Mouse (Mus musculus): Measurements from ENCODE around the gene Ift122. TPM values are rescaled to one million over a fixed set of nuclear protein-coding genes. Genes with fewer than 3 reads are reported as not detected.

The Ift122 gene
- polyA plus RNA-seq, 1 experiment from 2014 or later = 23.9 TPM

DNA sequence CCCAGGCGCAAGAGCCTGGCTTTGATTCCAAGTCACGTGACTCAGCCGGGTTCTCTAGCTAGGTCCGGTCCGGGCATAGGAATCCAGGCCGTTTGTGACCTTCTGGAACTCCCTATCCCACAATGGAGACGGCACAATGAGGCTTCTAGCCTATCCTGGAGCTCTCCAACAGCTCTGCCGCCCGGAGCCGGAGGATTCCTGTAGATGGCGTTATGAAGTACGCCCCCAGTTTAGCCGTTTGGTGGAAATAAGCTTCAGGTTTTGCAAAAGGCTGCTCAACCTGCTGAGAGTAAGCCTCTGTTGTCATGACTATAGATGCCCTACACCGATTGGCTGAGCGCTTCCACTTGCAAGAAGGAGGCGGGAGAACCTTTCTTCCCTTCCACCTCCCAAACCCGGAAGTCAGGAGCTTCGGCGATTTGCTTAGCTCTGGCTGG, 15.1 kb upstream of the Ift122 start, which contains the start of gene Efcab12:
Gene Efcab12, minus strand, starts transcription at position 252 of the 437 bp plus-strand sequence.
- WGBS = 3% methylated on average over 19 of the region's 19 CpGs
- Histone ChIP-seq H3K4me1 (ENCODE audit: control insufficient read depth, insufficient read depth, low read length) (no peaks in the 10 kb centered on the region; the same call in 1 of the 2 replicates), H3K36me3 (ENCODE audit: control insufficient read depth, insufficient read depth, low read length) (peaks cover 17% of the 10 kb centered on the region), H3K9me3 (ENCODE audit: control insufficient read depth, low read depth, low read length) (no peaks in the 10 kb centered on the region), H3K27ac (ENCODE audit: low read length) (peak within 1 kb of the TSS; percentile 33; the same call in 1 of the 2 replicates), H3K4me2 (replicated peaks; ENCODE audit: low read depth, low read length) (peak within 1 kb of the TSS; percentile 69), H3K27me3 (ENCODE audit: control insufficient read depth, insufficient read depth, low read length) (no peaks in the 10 kb centered on the region), H3K9ac (replicated peaks; ENCODE audit: low read depth, low read length) (peak within 1 kb of the TSS; percentile 14; the same call in 1 of the 2 replicates), H3K4me3 (ENCODE audit: low read depth, low read length) (peak within 1 kb of the TSS; percentile 31)
- peak; percentile 93 for ATAC-seq (ENCODE audit: insufficient number of reproducible peaks, insufficient read depth, low FRiP score, low read depth)

DNA sequence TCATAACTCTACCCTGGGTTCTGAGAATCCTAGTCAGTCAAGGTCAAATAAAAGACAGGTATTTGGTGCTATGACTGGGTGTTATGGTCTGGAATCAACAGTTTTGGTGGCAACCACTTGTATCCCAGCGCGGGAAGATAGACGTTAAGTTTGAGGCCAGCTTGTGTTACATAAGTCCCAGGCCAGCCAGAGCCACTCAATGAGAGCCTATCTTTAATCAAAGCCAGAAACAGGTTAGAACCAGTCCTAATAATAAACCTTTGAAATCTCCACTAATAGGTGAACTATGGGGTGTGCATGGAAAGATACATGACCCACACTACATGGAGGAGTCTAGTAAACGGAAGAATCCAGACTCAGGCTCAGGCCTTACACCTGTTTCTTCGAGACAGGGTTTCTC, 14.5 kb upstream of the Ift122 start:
- H3K4me2 ChIP-seq (replicated peaks; ENCODE audit: low read depth, low read length) = peak overlapping the region; percentile 69
- no peak overlapping the region for H3K27ac ChIP-seq (ENCODE audit: low read length)
- 61% methylated on average over 5 of the region's 5 CpGs for WGBS
- no peaks in the 10 kb centered on the region for H3K9me3 ChIP-seq (ENCODE audit: control insufficient read depth, low read depth, low read length)
- peaks cover 21% of the 10 kb centered on the region for H3K36me3 ChIP-seq (ENCODE audit: control insufficient read depth, insufficient read depth, low read length)
- ATAC-seq (ENCODE audit: insufficient number of reproducible peaks, insufficient read depth, low FRiP score, low read depth) = no peak
- H3K4me1 ChIP-seq (ENCODE audit: control insufficient read depth, insufficient read depth, low read length) = no peaks in the 10 kb centered on the region; the same call in 1 of the 2 replicates
- no peak overlapping the region for H3K9ac ChIP-seq (replicated peaks; ENCODE audit: low read depth, low read length)
- no peaks in the 10 kb centered on the region for H3K27me3 ChIP-seq (ENCODE audit: control insufficient read depth, insufficient read depth, low read length)
- peak overlapping the region; percentile 31 for H3K4me3 ChIP-seq (ENCODE audit: low read depth, low read length)

DNA sequence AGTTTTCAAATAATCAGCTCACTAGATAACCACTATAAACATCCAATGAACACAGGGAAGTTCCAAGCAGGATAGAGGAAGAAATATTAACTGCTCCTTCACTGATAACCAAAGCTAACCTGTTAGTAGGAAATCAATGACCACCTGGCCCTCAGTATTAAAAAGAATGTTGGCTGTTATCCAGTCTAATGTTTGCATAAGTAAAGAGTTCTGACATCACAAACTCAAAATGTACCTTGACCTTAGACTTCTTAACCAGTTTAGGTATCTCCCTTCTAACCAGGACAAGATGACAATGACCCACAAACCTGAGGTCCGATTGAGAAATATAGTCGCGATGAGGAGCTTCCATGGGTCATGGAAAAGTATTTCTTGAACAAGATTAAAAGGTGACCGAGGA, 8.3 kb upstream of the Ift122 start:
- H3K4me1 ChIP-seq (ENCODE audit: control insufficient read depth, insufficient read depth, low read length) = no peaks in the 10 kb centered on the region
- no peak overlapping the region for H3K9ac ChIP-seq (replicated peaks; ENCODE audit: low read depth, low read length)
- H3K9me3 ChIP-seq (ENCODE audit: control insufficient read depth, low read depth, low read length) = no peaks in the 10 kb centered on the region
- no peak for ATAC-seq (ENCODE audit: insufficient number of reproducible peaks, insufficient read depth, low FRiP score, low read depth)
- no peak overlapping the region for H3K4me2 ChIP-seq (replicated peaks; ENCODE audit: low read depth, low read length)
- H3K36me3 ChIP-seq (ENCODE audit: control insufficient read depth, insufficient read depth, low read length) = peaks cover 35% of the 10 kb centered on the region
- H3K27me3 ChIP-seq (ENCODE audit: control insufficient read depth, insufficient read depth, low read length) = no peaks in the 10 kb centered on the region
- no peak overlapping the region for H3K4me3 ChIP-seq (ENCODE audit: low read depth, low read length)
- 91% methylated on average over 4 of the region's 4 CpGs for WGBS
- H3K27ac ChIP-seq (ENCODE audit: low read length) = no peak overlapping the region

DNA sequence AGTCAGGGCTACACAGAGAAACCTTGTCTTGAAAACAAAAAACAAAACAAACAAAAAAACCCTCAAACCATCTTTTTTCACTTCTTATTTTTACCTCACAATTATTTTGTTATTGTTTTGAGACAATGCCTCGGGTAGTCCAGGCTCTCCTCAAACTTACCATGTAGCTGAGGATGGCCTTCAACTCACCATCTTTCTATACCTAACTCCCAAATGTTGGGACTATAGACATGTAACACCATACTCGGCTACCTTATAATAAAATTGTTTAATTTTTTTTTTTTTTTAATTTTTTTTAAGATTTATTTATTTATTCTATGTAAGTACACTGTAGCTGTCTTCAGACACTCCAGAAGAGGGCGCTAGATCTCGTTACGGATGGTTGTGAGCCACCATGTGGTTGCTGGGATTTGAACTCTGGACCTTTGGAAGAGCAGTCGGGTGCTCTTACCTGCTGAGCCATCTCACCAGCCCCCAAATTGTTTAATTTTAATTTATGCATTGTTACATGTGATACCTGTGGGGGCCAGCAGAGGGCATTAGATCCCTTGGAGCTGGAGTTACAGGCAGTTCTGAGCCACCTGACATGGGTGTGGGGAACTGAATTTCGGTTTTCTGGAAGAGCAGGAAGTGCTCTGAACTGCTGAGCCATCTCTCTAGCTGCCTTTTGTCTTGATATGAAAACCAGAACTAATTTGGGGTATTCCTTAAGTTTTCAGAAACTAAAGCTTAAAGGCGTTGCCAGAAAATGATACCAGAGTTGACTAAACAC, 6.4 kb upstream of the Ift122 start:
- Histone ChIP-seq H3K9me3 (ENCODE audit: control insufficient read depth, low read depth, low read length) (no peaks in the 10 kb centered on the region), H3K27me3 (ENCODE audit: control insufficient read depth, insufficient read depth, low read length) (no peaks in the 10 kb centered on the region), H3K4me3 (ENCODE audit: low read depth, low read length) (no peak overlapping the region), H3K4me2 (replicated peaks; ENCODE audit: low read depth, low read length) (no peak overlapping the region), H3K9ac (replicated peaks; ENCODE audit: low read depth, low read length) (no peak overlapping the region), H3K4me1 (ENCODE audit: control insufficient read depth, insufficient read depth, low read length) (peaks cover under 1% of the 10 kb centered on the region; the same call in 1 of the 2 replicates), H3K27ac (ENCODE audit: low read length) (no peak overlapping the region), H3K36me3 (ENCODE audit: control insufficient read depth, insufficient read depth, low read length) (peaks cover 32% of the 10 kb centered on the region)
- WGBS = 38% methylated on average over 8 of the region's 8 CpGs
- ATAC-seq (ENCODE audit: insufficient number of reproducible peaks, insufficient read depth, low FRiP score, low read depth) = no peak

DNA sequence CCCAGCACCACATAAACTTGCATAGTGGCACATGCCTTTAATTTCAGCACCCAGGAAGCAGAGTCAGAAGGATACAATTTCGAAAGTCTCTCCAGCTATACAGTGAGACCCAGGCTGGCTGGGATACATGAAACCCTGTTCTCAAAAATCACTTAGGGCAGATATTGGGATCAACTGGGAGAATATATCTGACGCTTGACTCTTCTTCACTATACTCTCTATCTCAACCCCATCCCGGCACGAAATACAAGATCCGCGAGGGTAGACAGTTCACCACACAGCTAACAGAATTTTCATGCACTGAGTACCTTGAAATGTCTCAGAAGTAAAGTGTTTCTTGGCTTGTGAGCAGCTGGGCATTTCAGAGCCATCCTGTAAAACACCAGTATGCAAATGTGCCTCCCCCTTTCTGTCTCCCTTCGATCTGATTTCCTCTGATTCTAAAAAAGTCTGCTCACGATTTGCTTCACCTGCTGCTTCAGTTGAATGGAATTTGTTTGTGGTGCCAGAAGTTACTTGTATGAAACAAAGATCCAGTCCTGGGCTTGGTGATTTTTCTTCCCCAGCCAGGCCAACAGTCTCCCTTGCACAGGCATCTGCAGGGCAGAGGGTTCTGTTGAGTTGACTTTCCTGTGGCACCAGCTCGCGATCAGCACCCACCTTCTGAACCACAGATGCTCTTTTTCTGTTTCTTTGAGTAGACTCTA, 4.5 kb upstream of the Ift122 start:
- no peak overlapping the region for H3K9ac ChIP-seq (replicated peaks; ENCODE audit: low read depth, low read length)
- WGBS = 93% methylated on average over 10 of the region's 10 CpGs
- peaks cover 18% of the 10 kb centered on the region for H3K36me3 ChIP-seq (ENCODE audit: control insufficient read depth, insufficient read depth, low read length)
- no peak overlapping the region for H3K4me3 ChIP-seq (ENCODE audit: low read depth, low read length)
- no peaks in the 10 kb centered on the region for H3K9me3 ChIP-seq (ENCODE audit: control insufficient read depth, low read depth, low read length)
- H3K27ac ChIP-seq (ENCODE audit: low read length) = no peak overlapping the region
- H3K4me1 ChIP-seq (ENCODE audit: control insufficient read depth, insufficient read depth, low read length) = peaks cover 6% of the 10 kb centered on the region; the same call in 1 of the 2 replicates
- no peak overlapping the region for H3K4me2 ChIP-seq (replicated peaks; ENCODE audit: low read depth, low read length)
- no peak for ATAC-seq (ENCODE audit: insufficient number of reproducible peaks, insufficient read depth, low FRiP score, low read depth)
- H3K27me3 ChIP-seq (ENCODE audit: control insufficient read depth, insufficient read depth, low read length) = no peaks in the 10 kb centered on the region

DNA sequence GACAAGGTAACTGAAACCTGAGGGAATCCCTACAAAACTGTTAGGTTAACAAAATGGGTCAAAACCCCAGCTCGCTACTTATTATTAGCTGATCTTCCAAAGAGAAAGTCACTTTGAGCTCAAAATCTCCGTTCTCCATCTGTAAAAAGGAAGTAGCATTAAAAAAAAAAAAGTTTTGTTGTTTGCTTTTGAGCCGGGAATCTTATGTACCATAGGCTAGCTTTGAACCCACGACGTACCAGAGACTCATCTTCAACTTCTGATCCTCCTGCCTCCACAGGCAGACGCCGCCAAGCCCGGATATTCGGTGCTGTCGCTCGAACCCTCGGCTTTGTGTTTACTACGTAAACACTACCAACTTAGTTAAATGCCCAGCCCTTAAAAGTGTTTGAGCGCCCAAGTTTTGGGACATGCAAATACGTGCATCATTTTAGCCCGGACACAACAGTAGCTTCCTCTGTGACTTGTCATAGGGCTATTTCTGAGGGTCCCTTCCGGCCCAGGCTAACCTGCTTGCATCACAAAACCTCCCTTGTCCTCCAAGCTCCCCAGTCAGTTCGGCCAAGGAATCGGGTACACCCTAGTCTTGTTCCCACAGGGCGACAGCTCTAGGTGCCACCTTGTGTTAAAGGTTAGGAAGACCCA, 702 bp upstream of the Ift122 start:
- peak overlapping the region; percentile 73 for H3K27ac ChIP-seq (ENCODE audit: low read length)
- no peak for ATAC-seq (ENCODE audit: insufficient number of reproducible peaks, insufficient read depth, low FRiP score, low read depth)
- no peaks in the 10 kb centered on the region for H3K27me3 ChIP-seq (ENCODE audit: control insufficient read depth, insufficient read depth, low read length)
- H3K9ac ChIP-seq (replicated peaks; ENCODE audit: low read depth, low read length) = peak overlapping the region; percentile 49
- peak overlapping the region; percentile 46 for H3K4me3 ChIP-seq (ENCODE audit: low read depth, low read length)
- H3K9me3 ChIP-seq (ENCODE audit: control insufficient read depth, low read depth, low read length) = no peaks in the 10 kb centered on the region
- peaks cover 15% of the 10 kb centered on the region for H3K36me3 ChIP-seq (ENCODE audit: control insufficient read depth, insufficient read depth, low read length)
- H3K4me1 ChIP-seq (ENCODE audit: control insufficient read depth, insufficient read depth, low read length) = peaks cover 20% of the 10 kb centered on the region; the same call in 1 of the 2 replicates
- WGBS = 4% methylated on average over 20 of the region's 20 CpGs
- H3K4me2 ChIP-seq (replicated peaks; ENCODE audit: low read depth, low read length) = peak overlapping the region; percentile 65

DNA sequence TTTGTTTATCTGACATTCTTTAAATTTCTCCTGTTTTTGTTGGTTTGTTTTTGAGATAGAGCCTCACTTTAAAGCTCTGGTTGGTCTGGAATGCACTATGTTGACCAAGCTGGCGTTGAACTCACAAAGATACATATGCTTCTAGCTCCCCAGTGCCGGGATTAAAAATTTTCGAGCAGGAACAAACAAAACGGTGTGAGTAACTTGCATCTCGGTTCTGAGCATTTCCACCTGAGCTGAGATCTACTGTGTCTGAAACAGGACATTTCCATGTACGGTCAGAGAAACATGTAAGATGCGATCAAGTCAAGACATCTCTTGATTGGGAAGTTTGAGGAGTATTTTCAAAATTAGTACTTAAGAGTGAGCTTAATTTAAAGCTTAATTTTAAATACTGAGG, 715 bp downstream of the Ift122 start:
- Histone ChIP-seq H3K4me2 (replicated peaks; ENCODE audit: low read depth, low read length) (peak overlapping the region; percentile 56), H3K36me3 (ENCODE audit: control insufficient read depth, insufficient read depth, low read length) (peaks cover 6% of the 10 kb centered on the region), H3K4me3 (ENCODE audit: low read depth, low read length) (peak overlapping the region; percentile 46), H3K4me1 (ENCODE audit: control insufficient read depth, insufficient read depth, low read length) (peaks cover 22% of the 10 kb centered on the region; the same call in 1 of the 2 replicates), H3K27me3 (ENCODE audit: control insufficient read depth, insufficient read depth, low read length) (no peaks in the 10 kb centered on the region), H3K9ac (replicated peaks; ENCODE audit: low read depth, low read length) (peak overlapping the region; percentile 42), H3K9me3 (ENCODE audit: control insufficient read depth, low read depth, low read length) (no peaks in the 10 kb centered on the region), H3K27ac (ENCODE audit: low read length) (peak overlapping the region; percentile 85)
- ATAC-seq (ENCODE audit: insufficient number of reproducible peaks, insufficient read depth, low FRiP score, low read depth) = no peak
- WGBS = 36% methylated on average over 7 of the region's 7 CpGs

DNA sequence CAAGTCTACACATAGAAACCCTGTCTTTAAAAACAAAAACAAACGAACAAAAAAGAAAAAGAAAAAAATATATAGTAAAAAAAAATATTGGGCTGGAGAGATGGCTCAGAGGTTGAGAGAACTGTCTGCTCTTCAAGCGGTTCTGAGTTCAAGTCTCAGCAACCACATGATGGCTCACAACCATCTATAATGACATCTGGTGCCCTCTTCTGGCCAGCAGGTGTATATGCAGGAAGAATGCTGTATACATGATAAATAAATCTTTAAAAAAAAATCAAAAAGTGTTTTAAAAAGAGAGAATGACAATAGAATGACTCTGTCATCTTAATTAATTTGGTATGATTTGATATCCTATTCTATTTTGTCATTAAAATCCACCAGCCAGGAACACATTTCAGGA, 1.2 kb downstream of the Ift122 start:
- H3K4me2 ChIP-seq (replicated peaks; ENCODE audit: low read depth, low read length) = no peak overlapping the region; the same call in 1 of the 2 replicates
- H3K4me3 ChIP-seq (ENCODE audit: low read depth, low read length) = no peak overlapping the region
- no peaks in the 10 kb centered on the region for H3K9me3 ChIP-seq (ENCODE audit: control insufficient read depth, low read depth, low read length)
- no peaks in the 10 kb centered on the region for H3K27me3 ChIP-seq (ENCODE audit: control insufficient read depth, insufficient read depth, low read length)
- H3K36me3 ChIP-seq (ENCODE audit: control insufficient read depth, insufficient read depth, low read length) = peaks cover 3% of the 10 kb centered on the region; the same call in 1 of the 2 replicates
- no peak overlapping the region for H3K27ac ChIP-seq (ENCODE audit: low read length)
- 63% methylated on average over 2 of the region's 2 CpGs for WGBS
- H3K4me1 ChIP-seq (ENCODE audit: control insufficient read depth, insufficient read depth, low read length) = peaks cover 26% of the 10 kb centered on the region; the same call in 1 of the 2 replicates
- ATAC-seq (ENCODE audit: insufficient number of reproducible peaks, insufficient read depth, low FRiP score, low read depth) = no peak
- no peak overlapping the region for H3K9ac ChIP-seq (replicated peaks; ENCODE audit: low read depth, low read length)
